Mouse (Mus musculus) lung, embryonic 16.5 days (tissue): ENCODE measurements around the gene Stab1. TPM values are rescaled to one million over a fixed set of nuclear protein-coding genes. Genes with fewer than 3 reads are reported as not detected.
A peak's percentile ranks its signal among the peaks of the same experiment; 100 is the strongest.

Experiments
- ATAC-seq: fragments of 200-750 bp; cut with Nextera tagmentation; 2 replicates; pipeline ENCODE4 v1.8.0; 2017; ENCODE audit warnings: low read depth, mild to moderate bottlenecking, moderate library complexity
- H3K27ac ChIP-seq: fragments of 300-500 bp; sonication (generic); 2 replicates; pipeline ENCODE4 v1.5.1; 2014; ENCODE audit warnings: mild to moderate bottlenecking, control low read depth, low read length
- H3K27me3 ChIP-seq: fragments of 300-500 bp; sonication (generic); 2 replicates; pipeline ENCODE4 v1.6.1; 2014; ENCODE audit warnings: low read depth, low read length, mixed read lengths; ENCODE audit not compliant: control insufficient read depth, insufficient read depth
- H3K36me3 ChIP-seq: fragments of 300-500 bp; sonication (generic); 2 replicates; pipeline ENCODE4 v1.6.1; 2014; ENCODE audit warnings: low read length; ENCODE audit not compliant: control insufficient read depth, insufficient read depth
- H3K4me1 ChIP-seq: fragments of 300-500 bp; sonication (generic); replicated peaks from 2 replicates; pipeline ENCODE4 v1.6.1; 2014; ENCODE audit warnings: low read length, mixed read lengths; ENCODE audit not compliant: control insufficient read depth, insufficient read depth
- H3K4me2 ChIP-seq: fragments of 300-500 bp; sonication (generic); 2 replicates; pipeline ENCODE4 v1.6.1; 2014; ENCODE audit warnings: low read depth, low read length, control low read depth
- H3K4me3 ChIP-seq: fragments of 300-500 bp; sonication (generic); 2 replicates; pipeline ENCODE4 v1.5.1; 2014; ENCODE audit warnings: mild to moderate bottlenecking, low read length, control low read depth
- H3K9ac ChIP-seq: fragments of 300-500 bp; sonication (generic); 2 replicates; pipeline ENCODE4 v1.6.1; 2014; ENCODE audit warnings: low read length, control low read depth
- H3K9me3 ChIP-seq: fragments of 300-500 bp; sonication (generic); 2 replicates; pipeline ENCODE4 v1.6.1; 2016; ENCODE audit warnings: low read length; ENCODE audit not compliant: control insufficient read depth
- WGBS: fragments of 180-500 bp; shearing (Covaris S2); extraction: QIAGEN DNeasy Blood & Tissue Kit; methylation state at CpG from one replicate; pipeline ENCODE4 v1.1.7; 2014; 5-methylcytosine and 5-hydroxymethylcytosine counted together
- polyA plus RNA-seq: library from polyadenylated mRNA; unstranded; fragments of >200 nt; fragmentation: Nextera tagmentation; extraction: Ambion mirVana; gene quantifications from 2 replicates; pipeline ENCODE4 v1.2.1, GENCODE M21; 2015

Stab1 gene
- polyA plus RNA-seq, 1 experiment from 2014 or later = 52.1 TPM

- ATAC-seq = no peak
- Histone ChIP-seq H3K4me2 (no peak overlapping the region), H3K27ac (peak overlapping the region; percentile 79), H3K36me3 (peaks cover 77% of the 10 kb centered on the region), H3K4me1 (peaks cover 19% of the 10 kb centered on the region), H3K9ac (no peak overlapping the region), H3K4me3 (no peak overlapping the region), H3K27me3 (no peaks in the 10 kb centered on the region), H3K9me3 (no peaks in the 10 kb centered on the region)
- 85% methylated on average over 30 of the region's 35 CpGs for WGBS
These were observed 30.1 kb downstream of the Stab1 start for GRCm38 (mm10) chr14:31138219-31138896.

DNA sequence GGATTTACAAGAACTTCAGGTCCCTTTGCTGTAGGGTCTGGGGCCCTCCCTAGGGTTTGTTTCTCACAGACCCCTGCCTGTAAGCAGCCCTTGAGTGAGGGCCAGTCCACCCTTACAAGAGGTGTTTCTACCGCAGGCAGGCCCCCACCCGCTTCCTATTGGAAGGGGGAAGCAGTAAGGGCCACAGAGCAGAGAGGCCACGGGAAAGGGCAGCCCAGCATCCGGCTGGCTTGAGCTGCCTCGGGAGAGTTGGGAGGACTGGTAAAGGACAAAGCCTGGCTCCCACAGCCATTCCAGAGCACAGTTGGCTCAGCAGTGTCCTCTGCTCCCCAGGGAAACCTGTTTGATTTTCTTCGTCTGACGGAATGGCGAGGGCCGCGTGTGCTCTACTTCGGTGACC, 30.6 kb downstream of the Stab1 start:
- Histone ChIP-seq H3K4me3 (no peak overlapping the region), H3K27ac (peak overlapping the region; percentile 79), H3K9ac (no peak overlapping the region), H3K36me3 (peaks cover 71% of the 10 kb centered on the region), H3K4me2 (no peak overlapping the region), H3K9me3 (no peaks in the 10 kb centered on the region), H3K4me1 (peaks cover 25% of the 10 kb centered on the region), H3K27me3 (no peaks in the 10 kb centered on the region)
- ATAC-seq = 0 out of 2 replicates have a peak, but pooled peaks have one; percentile 13
- WGBS = 72% methylated on average over 10 of the region's 11 CpGs

GRCm38 (mm10) chr14:31137281-31137595, 31.2 kb downstream of the Stab1 start:
- H3K4me2 ChIP-seq = no peak overlapping the region
- H3K9me3 ChIP-seq = no peaks in the 10 kb centered on the region
- peaks cover 31% of the 10 kb centered on the region for H3K4me1 ChIP-seq
- H3K36me3 ChIP-seq = peaks cover 66% of the 10 kb centered on the region
- no peak overlapping the region for H3K9ac ChIP-seq
- H3K27me3 ChIP-seq = no peaks in the 10 kb centered on the region
- no peak for ATAC-seq
- WGBS = 60% methylated on average over 10 of the region's 10 CpGs
- H3K4me3 ChIP-seq = no peak overlapping the region
- H3K27ac ChIP-seq = peak overlapping the region; percentile 79; the same call in 1 of the 2 replicates

GRCm38 (mm10) chr14:31136411-31137280, 31.8 kb downstream of the Stab1 start:
- Histone ChIP-seq H3K9me3 (no peaks in the 10 kb centered on the region), H3K4me1 (peaks cover 35% of the 10 kb centered on the region), H3K4me3 (no peak overlapping the region), H3K27ac (0 out of 2 replicates have a peak overlapping the region, but pooled peaks have one; percentile 79), H3K4me2 (no peak overlapping the region), H3K36me3 (peaks cover 61% of the 10 kb centered on the region), H3K27me3 (no peaks in the 10 kb centered on the region), H3K9ac (no peak overlapping the region)
- no peak for ATAC-seq
- WGBS = 82% methylated on average over 26 of the region's 26 CpGs

DNA sequence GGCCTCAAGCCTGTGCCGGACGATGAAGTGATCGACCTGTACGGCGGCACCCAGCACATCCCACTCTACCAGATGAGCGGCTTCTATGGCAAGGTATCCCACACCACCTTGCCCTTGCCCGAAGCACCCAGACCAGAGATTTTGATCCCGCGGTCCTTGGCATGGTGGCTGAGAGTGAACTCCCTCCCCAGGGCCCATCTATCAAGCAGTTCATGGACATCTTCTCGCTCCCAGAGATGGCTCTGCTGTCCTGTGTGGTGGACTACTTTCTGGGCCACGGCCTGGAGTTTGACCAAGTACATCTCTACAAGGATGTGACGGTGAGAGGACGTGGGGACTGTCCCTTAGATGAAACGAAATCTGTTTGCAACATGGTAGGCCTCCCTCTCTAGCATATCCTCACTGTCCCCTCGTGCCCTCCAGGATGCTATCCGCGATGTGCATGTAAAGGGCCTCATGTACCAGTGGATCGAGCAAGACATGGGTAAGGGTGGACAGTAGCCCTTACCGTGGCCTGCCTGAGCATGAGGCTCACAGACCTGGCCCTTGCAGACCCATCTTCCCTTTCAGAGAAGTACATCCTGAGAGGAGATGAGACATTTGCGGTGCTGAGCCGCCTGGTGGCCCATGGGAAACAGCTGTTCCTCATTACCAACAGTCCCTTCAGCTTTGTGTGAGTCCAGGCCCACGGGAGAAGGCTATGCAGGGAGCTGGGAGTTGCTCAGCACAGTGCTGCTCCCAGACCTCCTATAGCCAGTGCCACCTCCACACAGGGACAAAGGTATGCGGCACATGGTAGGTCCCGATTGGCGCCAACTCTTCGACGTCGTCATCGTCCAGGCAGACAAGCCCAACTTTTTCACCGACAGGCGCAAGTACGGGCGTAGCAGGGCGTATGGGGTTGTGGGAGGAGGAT, 32.7 kb downstream of the Stab1 start:
- Histone ChIP-seq H3K9ac (no peak overlapping the region), H3K4me2 (no peak overlapping the region), H3K36me3 (peaks cover 52% of the 10 kb centered on the region), H3K4me3 (no peak overlapping the region), H3K27me3 (no peaks in the 10 kb centered on the region), H3K9me3 (no peaks in the 10 kb centered on the region), H3K4me1 (peaks cover 35% of the 10 kb centered on the region), H3K27ac (no peak overlapping the region)
- ATAC-seq = no peak
- WGBS = 89% methylated on average over 34 of the region's 34 CpGs

- peak overlapping the region; percentile 93; the same call in 1 of the 2 replicates for H3K9ac ChIP-seq
- H3K9me3 ChIP-seq = no peaks in the 10 kb centered on the region
- H3K4me2 ChIP-seq = peak overlapping the region; percentile 91
- no peak for ATAC-seq
- H3K36me3 ChIP-seq = peaks cover 43% of the 10 kb centered on the region
- WGBS = 78% methylated on average over 25 of the region's 25 CpGs
- H3K4me3 ChIP-seq = peak overlapping the region; percentile 94; the same call in 1 of the 2 replicates
- no peaks in the 10 kb centered on the region for H3K27me3 ChIP-seq
- peaks cover 42% of the 10 kb centered on the region for H3K4me1 ChIP-seq
- H3K27ac ChIP-seq = peak overlapping the region; percentile 89
These were observed 34.1 kb downstream of the Stab1 start for GRCm38 (mm10) chr14:31134015-31135000.

- 24% methylated on average over 11 of the region's 11 CpGs for WGBS
- Histone ChIP-seq H3K36me3 (peaks cover 34% of the 10 kb centered on the region), H3K4me3 (peak overlapping the region; percentile 94), H3K4me1 (peaks cover 42% of the 10 kb centered on the region), H3K27ac (peak overlapping the region; percentile 89), H3K4me2 (peak overlapping the region; percentile 91), H3K9me3 (no peaks in the 10 kb centered on the region), H3K27me3 (no peaks in the 10 kb centered on the region), H3K9ac (peak overlapping the region; percentile 93)
- peak; percentile 50 for ATAC-seq
These were observed 35.3 kb downstream of the Stab1 start for GRCm38 (mm10) chr14:31133023-31133665.

GRCm38 (mm10) chr14:31132491-31132975, 35.9 kb downstream of the Stab1 start:
- no peak for ATAC-seq
- peak overlapping the region; percentile 93 for H3K27ac ChIP-seq
- no peaks in the 10 kb centered on the region for H3K27me3 ChIP-seq
- H3K9me3 ChIP-seq = no peaks in the 10 kb centered on the region
- H3K4me2 ChIP-seq = peak overlapping the region; percentile 91
- H3K9ac ChIP-seq = peak overlapping the region; percentile 93
- peak overlapping the region; percentile 94 for H3K4me3 ChIP-seq
- whole genome bisulfite sequencing = 67% methylated on average over 7 of the region's 7 CpGs
- H3K4me1 ChIP-seq = peaks cover 40% of the 10 kb centered on the region
- H3K36me3 ChIP-seq = peaks cover 29% of the 10 kb centered on the region
